Mouse (Mus musculus) adrenal gland (tissue): Measurements from ENCODE around the gene Gm49336.

Source experiments
- intact Hi-C: fragments of 180-260 bp; cut with DNase I; formaldehyde crosslinking; loops from one replicate; pipeline ENCODE4 v1.15.1; 2025
- microRNA-seq, 2 experiments: library from miRNA; unstranded; fragments of <30 nt; microRNA quantifications; one replicate each; pipeline ENCODE4; 2019

Gm49336 gene

DNA sequence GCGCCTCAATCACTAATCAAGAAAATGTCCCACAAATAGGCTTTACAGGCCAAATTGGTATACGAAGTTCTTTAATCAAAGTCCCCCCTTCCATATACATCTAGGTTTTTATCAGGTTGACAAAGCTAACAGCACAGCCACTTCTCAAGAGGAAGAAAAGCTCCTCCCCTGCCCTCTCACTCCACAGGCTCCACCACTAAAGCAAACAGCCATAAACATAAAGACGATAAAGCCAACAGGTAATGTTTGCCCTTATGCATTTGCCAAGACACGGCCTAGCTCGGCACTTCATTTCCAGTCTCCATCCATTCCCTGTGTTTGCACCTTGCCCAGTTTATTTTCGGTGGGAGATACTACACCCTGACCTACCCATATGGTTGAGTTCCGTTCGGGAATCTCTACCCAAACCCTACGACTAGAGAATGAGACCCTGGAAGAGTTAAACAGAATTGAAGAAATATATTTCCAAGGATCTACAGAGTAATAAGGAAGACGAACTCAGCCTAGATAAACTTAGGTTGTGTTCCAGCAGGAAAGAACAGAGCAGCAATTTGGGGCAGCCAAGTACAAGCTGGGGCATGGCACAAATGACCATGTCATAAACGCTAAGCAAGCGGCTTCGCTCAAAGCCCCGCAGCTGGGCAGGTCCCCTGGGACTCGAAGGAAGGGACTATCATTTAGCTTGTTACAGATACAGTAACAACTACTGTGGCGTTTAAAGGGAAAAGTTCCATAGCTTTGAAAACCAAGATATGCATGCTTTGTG is 80.3 kb downstream of the Gm49336 start:
- intact Hi-C loops: no loop called here

DNA sequence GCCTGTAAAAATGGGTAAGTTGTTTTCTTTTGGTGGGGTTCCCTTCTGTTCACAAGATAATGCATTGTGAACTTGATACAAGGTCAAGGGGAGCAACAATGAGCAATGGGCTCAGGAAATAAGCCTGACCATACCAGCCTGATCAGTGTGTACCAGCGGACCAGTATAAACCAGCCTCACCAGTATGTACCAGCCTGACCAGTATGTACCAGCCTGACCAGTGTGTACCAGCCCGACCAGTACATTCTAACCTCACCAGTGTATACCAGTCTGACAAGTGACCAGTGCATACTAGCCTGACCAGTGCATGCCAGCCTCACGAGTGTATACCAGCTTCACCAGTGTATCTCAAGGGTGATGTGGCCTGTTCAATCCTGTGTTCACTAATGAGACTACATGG is 87.9 kb downstream of the Gm49336 start:
- intact Hi-C loops: no loop called here

Small RNAs within 50 kb of the gene (microRNA-seq; reads per million reads assigned to microRNA genes)
- 0 reads per million in 2 experiments for gene Mir719
